Mouse (Mus musculus) adrenal gland, postnatal 10 days (tissue): ENCODE measurements around the gene Ugt1a2. TPM values are rescaled to one million over a fixed set of nuclear protein-coding genes. Genes with fewer than 3 reads are reported as not detected.
A peak's percentile ranks its signal among the peaks of the same experiment; 100 is the strongest.
"Not testable (repeated sequence)": the region's sequence is repeated elsewhere in the genome, so short reads cannot be mapped to it uniquely, and the experiment has no call there.

Experiments
- DNase-seq: peaks from one replicate; pipeline ENCODE4 v3.0.0; 2021; ENCODE audit warnings: mixed read lengths
- long read RNA-seq, 2 experiments: library from polyadenylated mRNA; stranded (forward); transcript quantifications; one replicate each; pipeline ENCODE4 v2.0.0; 2021
- total RNA-seq, 2 experiments: library from RNA; stranded (reverse); gene quantifications; 2 replicates each; pipeline ENCODE4 v1.2.3; 2021

Gene Ugt1a2
- under 1 TPM; 0.18 to 0.61 TPM for total RNA-seq
- long read RNA-seq, experiment 1, partial matches to known transcripts, result 0 of 2 reads
- long read RNA-seq, experiment 1, other reads (novel, unspliced or antisense), result 2 of 2 reads
- long read RNA-seq, experiment 2, transcript Ugt1a2-201 (5 exons, 2,211 nt), result major isoform, 13 of 13 reads
- long read RNA-seq, experiment 2, partial matches to known transcripts, result 0 of 13 reads
- long read RNA-seq, experiment 2, other reads (novel, unspliced or antisense), result 0 of 13 reads

DNA sequence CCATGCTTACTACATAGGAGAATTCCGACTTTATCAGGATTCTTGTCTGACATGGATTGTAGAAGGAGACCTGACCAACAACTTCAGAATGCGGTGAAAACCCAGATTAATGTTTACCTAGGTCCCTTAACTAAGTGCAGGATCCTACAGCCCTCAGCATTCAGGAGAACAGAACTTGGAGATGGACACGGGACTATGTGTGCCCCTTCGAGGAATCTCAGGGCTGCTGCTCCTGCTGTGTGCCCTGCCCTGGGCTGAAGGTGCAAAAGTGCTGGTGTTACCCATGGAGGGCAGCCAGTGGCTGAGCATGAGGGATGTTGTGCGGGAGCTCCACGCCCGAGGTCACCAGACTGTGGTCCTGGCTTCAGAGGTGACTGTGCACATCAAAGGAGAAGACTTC is at the start of gene Ugt1a2:
Ugt1a2 (plus strand) TSS at position 146 of the 400 bp plus-strand sequence.
- DNase-seq, result no peak

DNA sequence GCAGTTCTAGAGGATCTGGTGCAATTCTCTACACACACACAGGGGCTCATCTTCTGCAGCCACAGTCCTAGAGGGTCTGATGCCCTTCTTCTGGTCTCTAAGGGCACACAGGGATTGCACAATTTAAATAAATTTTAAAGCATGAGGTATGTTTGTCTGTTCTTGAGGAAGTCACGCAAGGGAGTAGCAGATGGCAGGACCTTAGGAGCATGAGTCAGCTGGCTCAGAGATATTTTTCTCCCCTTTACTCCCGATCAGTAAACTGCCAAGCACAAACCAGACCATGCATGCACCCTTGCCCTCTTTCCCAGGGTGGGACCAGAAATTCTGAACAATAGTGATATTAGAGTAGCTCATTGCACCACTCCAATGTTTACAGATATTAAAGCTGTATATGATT is 42.0 kb upstream of the Ugt1a2 start:
- no peak for DNase-seq

DNA sequence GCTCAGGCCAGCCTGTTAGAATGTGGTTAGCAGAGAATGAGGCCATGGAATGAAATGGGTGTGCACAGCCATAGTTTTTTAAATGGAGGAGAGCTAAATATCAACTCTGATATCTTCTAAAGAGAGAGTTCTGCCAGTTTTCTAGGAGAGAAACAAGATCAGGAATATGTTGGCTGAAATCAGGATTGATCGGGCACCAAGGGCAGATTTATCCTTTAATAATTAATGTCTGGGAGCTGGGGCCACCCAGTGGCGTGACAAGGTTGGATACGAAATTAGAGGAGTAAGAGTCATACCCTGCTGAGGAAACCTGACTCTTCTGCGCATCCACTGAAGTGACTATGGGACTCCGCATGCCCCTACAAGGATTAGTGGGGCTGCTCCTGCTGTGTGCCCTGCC is 34.7 kb upstream of the Ugt1a2 start, which contains the start of gene Ugt1a5:
Ugt1a5 (plus strand) TSS at position 302 of the 400 bp plus-strand sequence.
- DNase-seq, result no peak

GRCm38 (mm10) chr1:88172190-88172589 is 28.2 kb upstream of the Ugt1a2 start:
- not testable (repeated sequence) for DNase-seq

DNA sequence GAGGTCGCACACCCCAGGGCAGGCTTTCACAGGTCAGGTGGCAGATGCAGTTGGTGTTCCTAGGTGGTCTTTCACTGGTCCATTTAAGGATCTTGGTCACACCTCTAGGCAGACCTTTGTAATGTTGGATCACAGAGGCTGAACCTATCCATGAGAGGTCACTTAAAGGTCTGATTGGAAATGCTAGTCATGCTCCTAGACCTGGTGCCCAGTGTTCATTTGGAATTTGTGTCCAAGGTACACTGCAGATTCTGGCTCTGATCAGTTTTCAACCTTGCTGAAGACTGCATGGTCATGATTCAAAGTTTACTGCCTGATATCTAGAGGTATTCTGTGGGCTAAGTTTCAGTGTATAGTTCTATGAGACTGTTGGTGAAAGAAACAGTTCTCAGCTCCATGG is 20.7 kb upstream of the Ugt1a2 start:
- no peak for DNase-seq

- no peak for DNase-seq
Observed at GRCm38 (mm10) chr1:88186325-88186935, 14.0 kb upstream of the Ugt1a2 start.

DNA sequence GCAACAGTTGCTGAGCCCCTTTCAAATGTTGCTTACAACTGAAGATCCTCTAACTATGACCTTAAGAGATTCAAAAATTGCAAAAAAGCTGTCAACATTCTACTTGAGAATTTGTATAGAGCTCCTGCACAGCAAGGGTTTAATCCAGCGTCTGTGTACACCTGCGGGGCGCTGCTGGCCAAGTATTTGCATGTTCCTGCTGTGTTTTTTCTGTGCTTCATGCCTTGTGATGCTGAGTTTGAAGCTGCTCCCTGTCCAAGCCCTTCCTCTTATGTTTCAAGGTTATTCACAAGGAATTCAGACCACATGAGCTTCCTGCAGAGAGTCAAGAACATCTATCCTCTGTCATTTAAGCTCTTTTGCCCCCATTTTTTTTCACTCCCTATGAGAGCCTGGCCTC is 8.3 kb upstream of the Ugt1a2 start:
- no peak for DNase-seq

DNA sequence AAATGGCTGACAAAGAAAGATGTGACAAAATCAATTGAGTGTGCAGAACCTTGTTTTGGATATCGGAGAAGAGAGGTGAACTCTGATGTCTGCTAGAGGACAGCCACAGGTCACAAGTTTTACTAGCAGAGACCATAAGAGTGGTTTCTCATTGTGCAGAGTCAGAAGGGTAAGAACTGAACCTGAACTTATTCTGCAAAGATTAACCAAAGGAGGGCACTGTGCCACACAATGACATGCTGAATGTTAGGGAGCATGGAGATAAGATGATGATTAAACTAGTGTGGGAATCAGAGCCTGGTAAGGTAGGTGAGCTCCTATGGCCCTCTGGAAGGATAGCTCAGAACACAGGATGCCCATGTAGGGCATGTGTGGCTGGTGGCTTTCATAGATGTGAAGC is 4.7 kb upstream of the Ugt1a2 start:
- DNase-seq, result no peak

DNA sequence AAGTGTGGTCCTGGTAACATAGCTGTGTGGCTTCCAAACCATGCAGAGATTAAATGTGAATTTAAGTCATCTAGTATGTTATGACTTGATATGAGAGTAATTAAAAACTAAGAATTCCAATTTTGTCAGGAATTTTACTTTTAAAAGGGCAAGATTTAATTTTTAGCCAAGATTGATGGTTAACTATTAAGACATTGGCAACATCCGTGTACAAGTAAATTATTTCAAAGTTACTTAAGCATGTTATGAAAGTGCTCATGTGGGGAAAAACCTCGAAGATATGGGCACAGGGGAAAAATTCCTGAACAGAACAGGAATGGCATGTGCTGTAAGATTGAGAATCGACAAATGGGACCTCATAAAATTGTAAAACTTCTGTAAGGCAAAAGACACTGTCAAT is 3.0 kb upstream of the Ugt1a2 start:
- DNase-seq, result no peak

DNA sequence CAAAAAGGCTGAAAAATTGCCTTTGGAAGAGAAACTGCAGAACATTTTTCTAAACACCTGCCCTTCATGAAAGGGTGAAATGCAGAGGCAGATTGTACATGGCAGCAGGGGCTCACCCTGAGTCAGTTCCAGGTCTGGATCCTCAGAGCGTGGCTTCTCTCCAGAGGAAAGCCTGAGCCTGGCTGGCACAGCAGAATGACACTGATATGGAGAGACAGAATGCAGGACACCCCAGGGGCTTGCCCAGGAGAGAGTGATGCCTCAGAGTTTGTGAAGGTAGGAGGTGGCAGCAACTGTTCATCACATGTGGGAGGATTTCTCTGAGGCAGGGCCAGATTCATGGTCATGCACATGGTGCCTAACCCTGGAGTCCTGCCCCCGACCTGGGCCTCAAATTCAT is 405 bp upstream of the Ugt1a2 start:
- no peak for DNase-seq

- DNase-seq, result peak; percentile 85
Observed at GRCm38 (mm10) chr1:88205294-88205922, 5.0 kb downstream of the Ugt1a2 start, which contains the start of gene Dnajb3. Gene Dnajb3, minus strand, starts transcription at chr1:88205782.

GRCm38 (mm10) chr1:88206843-88207479 is 6.6 kb downstream of the Ugt1a2 start:
- no peak for DNase-seq

DNA sequence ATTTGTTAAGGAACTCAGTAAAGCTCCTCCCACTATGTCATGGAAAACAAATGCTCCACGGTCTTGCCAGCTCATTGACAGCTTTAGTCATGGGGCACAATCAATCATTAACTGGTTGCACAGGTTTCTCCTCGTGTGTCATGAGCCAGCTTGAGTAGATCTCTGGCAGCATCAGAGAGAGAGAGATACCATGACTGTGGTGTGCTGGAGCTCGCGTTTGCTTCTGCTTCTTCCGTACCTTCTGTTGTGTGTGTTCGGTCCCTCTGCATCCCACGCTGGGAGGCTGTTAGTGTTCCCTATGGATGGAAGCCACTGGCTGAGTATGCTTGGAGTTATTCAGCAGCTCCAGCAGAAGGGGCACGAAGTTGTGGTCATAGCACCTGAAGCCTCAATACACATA is 11.4 kb downstream of the Ugt1a2 start, which contains the start of gene Ugt1a1:
Ugt1a1 (plus strand) TSS at position 148 of the 400 bp plus-strand sequence.
- no peak for DNase-seq

- no peak for DNase-seq
Observed at GRCm38 (mm10) chr1:88212341-88213045, 12.1 kb downstream of the Ugt1a2 start.

DNA sequence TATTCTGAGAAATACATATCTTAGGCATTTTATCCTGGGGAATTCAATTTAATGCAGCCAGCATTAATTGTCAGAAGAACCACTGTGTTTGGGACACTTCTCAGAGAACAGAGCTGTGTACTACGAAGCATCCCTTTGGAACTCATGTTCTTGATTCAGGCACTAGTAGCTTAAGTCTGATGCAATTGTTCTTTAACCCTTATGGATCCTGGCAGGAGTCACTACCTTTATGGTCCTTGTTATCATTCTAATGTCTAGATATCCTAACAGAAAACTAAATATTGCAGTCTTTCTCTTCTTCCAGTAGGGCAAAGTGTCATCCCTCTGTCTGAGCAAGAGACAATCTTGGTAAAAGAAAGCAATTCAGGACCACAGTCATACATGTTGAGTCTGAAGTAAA is 12.7 kb downstream of the Ugt1a2 start:
- DNase-seq, result no peak

GRCm38 (mm10) chr1:88213766-88214461 is 13.5 kb downstream of the Ugt1a2 start:
- DNase-seq, result no peak

- DNase-seq, result no peak
Observed at GRCm38 (mm10) chr1:88214462-88214952, 14.1 kb downstream of the Ugt1a2 start.

- DNase-seq, result no peak
Observed at GRCm38 (mm10) chr1:88215466-88216380, 15.3 kb downstream of the Ugt1a2 start.

DNA sequence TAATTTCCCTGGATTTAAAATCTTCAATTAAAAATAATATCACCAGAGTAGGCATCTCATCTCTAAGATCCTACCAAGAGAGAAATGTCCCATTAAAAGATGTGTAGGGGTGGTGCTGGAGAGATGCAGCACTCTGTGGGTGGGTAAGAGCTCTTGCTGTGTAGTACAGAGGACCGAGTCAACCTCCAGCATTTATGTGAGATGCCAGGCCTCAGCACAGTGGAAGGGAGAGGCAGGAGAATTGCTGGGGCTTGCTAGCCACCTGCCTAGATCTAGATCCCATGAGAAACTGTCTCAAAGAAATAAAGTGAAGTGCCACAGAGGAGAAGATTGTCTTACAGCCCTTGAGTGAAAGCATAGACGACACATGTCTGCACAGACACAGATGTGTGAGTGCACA is 16.1 kb downstream of the Ugt1a2 start:
- no peak for DNase-seq

GRCm38 (mm10) chr1:88217144-88217543 is 16.7 kb downstream of the Ugt1a2 start:
- DNase-seq, result no peak
